Mouse (Mus musculus): ENCODE data around the gene Hopx. TPM values are rescaled to one million over a fixed set of nuclear protein-coding genes. Genes with fewer than 3 reads are reported as not detected.
"Not testable (repeated sequence)": the region's sequence is repeated elsewhere in the genome, so short reads cannot be mapped to it uniquely, and the experiment has no call there.

The Hopx gene
- total RNA-seq, 4 experiments from 2014 or later = 67.3 to 87.2 (median 72.1) TPM

GRCm38 (mm10) chr5:77100691-77101090 is 14.2 kb downstream of the Hopx start:
- no peak for DNase-seq (ENCODE audit: low spot score in 2 of 2)

GRCm38 (mm10) chr5:77099997-77100380 is 14.9 kb downstream of the Hopx start:
- no peak for DNase-seq (ENCODE audit: low spot score in 2 of 2)

GRCm38 (mm10) chr5:77099317-77099996 is 15.5 kb downstream of the Hopx start:
- DNase-seq (ENCODE audit: low spot score in 2 of 2) = no peak

- DNase-seq (ENCODE audit: low spot score in 2 of 2) = no peak
These were observed 16.0 kb downstream of the Hopx start for GRCm38 (mm10) chr5:77098874-77099273.

GRCm38 (mm10) chr5:77097686-77098085 is 17.2 kb downstream of the Hopx start:
- DNase-seq (ENCODE audit: low spot score in 2 of 2) = no peak

GRCm38 (mm10) chr5:77096194-77096593 is 18.7 kb downstream of the Hopx start:
- DNase-seq (ENCODE audit: low spot score in 2 of 2) = not testable (repeated sequence)

- peak; percentile 45 to 48 for DNase-seq (ENCODE audit: low spot score in 2 of 2)
These were observed 20.1 kb downstream of the Hopx start for GRCm38 (mm10) chr5:77094510-77095491.

- no peak for DNase-seq (ENCODE audit: low spot score in 2 of 2)
These were observed 21.0 kb downstream of the Hopx start for GRCm38 (mm10) chr5:77093961-77094360.

- no peak for DNase-seq (ENCODE audit: low spot score in 2 of 2)
These were observed 22.4 kb downstream of the Hopx start for GRCm38 (mm10) chr5:77092531-77092930.

GRCm38 (mm10) chr5:77091923-77092322 is 23.0 kb downstream of the Hopx start:
- no peak for DNase-seq (ENCODE audit: low spot score in 2 of 2)

GRCm38 (mm10) chr5:77090521-77091096 is 24.3 kb downstream of the Hopx start:
- no peak for DNase-seq (ENCODE audit: low spot score in 2 of 2)

- DNase-seq (ENCODE audit: low spot score in 2 of 2) = no peak
These were observed 25.0 kb downstream of the Hopx start for GRCm38 (mm10) chr5:77089901-77090300.

GRCm38 (mm10) chr5:77089294-77089693 is 25.6 kb downstream of the Hopx start:
- peak in 1 of 2 experiments; percentile 52 for DNase-seq (ENCODE audit: low spot score in 2 of 2)

- no peak for DNase-seq (ENCODE audit: low spot score in 2 of 2)
These were observed 27.8 kb downstream of the Hopx start for GRCm38 (mm10) chr5:77087122-77087521.

GRCm38 (mm10) chr5:77086541-77086940 is 28.4 kb downstream of the Hopx start:
- DNase-seq (ENCODE audit: low spot score in 2 of 2) = no peak

- no peak for DNase-seq (ENCODE audit: low spot score in 2 of 2)
These were observed 29.0 kb downstream of the Hopx start for GRCm38 (mm10) chr5:77085753-77086450.

GRCm38 (mm10) chr5:77084418-77084817 is 30.5 kb downstream of the Hopx start:
- DNase-seq (ENCODE audit: low spot score in 2 of 2) = no peak

GRCm38 (mm10) chr5:77082735-77083134 is 32.2 kb downstream of the Hopx start:
- DNase-seq (ENCODE audit: low spot score in 2 of 2) = no peak

GRCm38 (mm10) chr5:77080761-77081160 is 34.2 kb downstream of the Hopx start:
- DNase-seq (ENCODE audit: low spot score in 2 of 2) = no peak

GRCm38 (mm10) chr5:77075951-77076350 is 39.0 kb downstream of the Hopx start:
- peak in 1 of 2 experiments; percentile 25 for DNase-seq (ENCODE audit: low spot score in 2 of 2)

- DNase-seq (ENCODE audit: low spot score in 2 of 2) = peak in 1 of 2 experiments; percentile 44
These were observed 40.0 kb downstream of the Hopx start for GRCm38 (mm10) chr5:77074914-77075313.

Data from layer of hippocampus, adult 8-10 months (tissue).